Mouse (Mus musculus) liver, embryonic 14.5 days (tissue): ENCODE results near the gene Man2a1.

Source experiments
- CTCF ChIP-seq: IDR thresholded peaks from 2 replicates; pipeline ENCODE4 v1.5.1; 2016; ENCODE audit warnings: antibody characterized with exemption, low read depth, control low read depth
- EP300 ChIP-seq: IDR thresholded peaks from 2 replicates; pipeline ENCODE4 v1.6.1; 2016; ENCODE audit warnings: antibody characterized with exemption, low read depth

GRCm38 (mm10) chr17:64611426-64611825, 10.9 kb downstream of the Man2a1 start:
- TF ChIP-seq CTCF (no peak), EP300 (no peak)
